Mouse (Mus musculus) liver, adult 2 months (tissue): ENCODE results near the gene Hhat.

Experiments
- CTCF ChIP-seq: fragments of 200-500 bp; IDR thresholded peaks from 2 replicates; pipeline ENCODE4 v1.5.1; 2011; ENCODE audit warnings: low read depth, low read length, control low read depth
- POLR2A ChIP-seq: fragments of 200-500 bp; IDR thresholded peaks from 2 replicates; pipeline ENCODE4 v1.6.1; 2011; ENCODE audit warnings: low read length, control low read depth; ENCODE audit not compliant: insufficient read depth; ENCODE audit errors: extremely low read depth

DNA sequence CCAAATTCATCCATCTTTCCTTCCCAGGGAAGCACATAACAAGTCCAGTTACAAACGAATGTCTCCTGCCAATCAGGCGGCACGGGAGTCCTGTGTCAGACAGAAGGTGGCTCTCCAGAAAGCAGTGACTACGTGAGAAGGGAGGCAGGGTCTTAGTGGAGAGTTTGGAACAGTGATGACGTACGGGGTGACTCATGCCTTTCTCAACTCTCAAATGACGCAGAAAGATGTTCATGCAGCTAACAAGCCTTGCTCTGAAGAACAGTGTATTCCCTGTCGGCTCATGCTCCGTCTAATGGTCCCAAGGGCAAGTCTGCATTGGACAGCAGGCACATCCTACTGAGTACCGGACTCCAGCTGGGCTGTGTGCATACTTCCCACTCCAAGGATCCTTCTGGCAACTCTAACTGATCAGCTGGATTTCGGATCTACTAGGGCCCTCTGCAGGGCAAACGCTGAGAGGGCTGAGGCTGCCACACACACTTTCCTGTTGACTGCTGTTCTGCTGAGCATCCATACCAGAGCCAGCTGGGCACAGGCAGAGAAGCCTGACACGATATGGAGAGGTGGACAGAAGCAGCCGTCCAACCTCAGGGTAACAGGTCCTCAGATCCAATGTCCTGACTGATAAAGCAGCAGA is 245.2 kb downstream of the Hhat start:
- TF ChIP-seq POLR2A (no peak), CTCF (no peak)
